ENCODE assay signal across 9 mouse cellular contexts in the genomic region with DNA sequence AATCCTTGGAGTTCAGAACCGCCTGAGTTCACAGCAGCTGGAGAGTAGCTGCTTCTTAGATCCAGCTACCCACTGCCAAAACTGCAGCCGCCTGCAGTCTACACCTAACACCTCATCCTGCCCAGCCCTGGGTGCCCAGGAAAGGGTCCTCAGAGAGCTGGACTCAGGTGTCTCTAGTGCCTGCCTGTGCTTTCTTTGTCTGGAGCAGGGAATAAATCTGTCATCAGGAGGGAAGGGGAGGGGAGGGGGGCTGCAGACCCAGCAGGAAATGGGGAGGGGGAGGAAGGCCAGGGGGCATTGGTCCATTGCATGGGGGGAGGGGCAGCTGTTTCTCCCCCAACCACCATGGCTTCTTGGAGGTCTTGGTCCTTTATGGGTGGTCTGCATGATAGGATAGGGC. TPM values are rescaled to one million over a fixed set of nuclear protein-coding genes. Genes with fewer than 3 reads are reported as not detected.
DNase-seq lines count a peak whose midpoint lies in the region; ATAC-seq and TF ChIP-seq lines count a peak whose summit lies in the region.
"Had no signal": no experiment of that assay in that cellular context is flagged by ENCODE, and none has a peak within 500 bp of the region (broad histone marks: within the 10 kb centered on the region; RNA-seq: fewer than 3 reads in every experiment).

No protein-coding gene starts in this region.

- no peak for DNase-seq in heart, adult 18-20 months
- DNase-seq in ES-E14 (ENCODE audit: low read depth, low spot score) = no peak
- no peak for DNase-seq in hindbrain, embryonic 14.5 days (ENCODE audit: low spot score)
- DNase-seq in natural killer cell, adult 2 months (ENCODE audit: low spot score in 2 of 2) = no peak
- no peak for DNase-seq in left cerebral cortex, adult 18-20 months (ENCODE audit: low spot score in 2 of 2)

- peak overlapping the region; percentile 51 for H3K4me3 ChIP-seq in heart, embryonic 11.5 days (ENCODE audit: low read depth, low read length)
- H3K4me3 ChIP-seq in ES-E14 (ENCODE audit: insufficient read depth in 1 of 2, low read depth in 1 of 2, low read length in 2 of 2, poor library complexity in 1 of 2, severe bottlenecking in 1 of 2) = peak overlapping the region; percentile 84 to 90; a peak in 3 of 4 replicates
- peak overlapping the region; percentile 49 for H3K4me3 ChIP-seq in hindbrain, embryonic 14.5 days (replicated peaks; ENCODE audit: low read length)
- H3K4me3 ChIP-seq in midbrain, embryonic 12.5 days = peak overlapping the region; percentile 67

- H3K27ac ChIP-seq in heart, embryonic 11.5 days (ENCODE audit: low read depth, low read length) = no peak overlapping the region; the same call in 1 of the 2 replicates
- no peak overlapping the region for H3K27ac ChIP-seq in ES-E14 (ENCODE audit: insufficient read depth, low read depth, low read length, poor library complexity, severe bottlenecking)
- no peak overlapping the region for H3K27ac ChIP-seq in hindbrain, embryonic 14.5 days
- H3K27ac ChIP-seq in midbrain, embryonic 12.5 days (replicated peaks) = peak overlapping the region; percentile 80

- ATAC-seq in heart, embryonic 11.5 days (replicated peaks; ENCODE audit: insufficient number of reproducible peaks, low FRiP score, low TSS enrichment) = no peak
- no peak for ATAC-seq in hindbrain, embryonic 14.5 days (ENCODE audit: low FRiP score)
- no peak for ATAC-seq in midbrain, embryonic 12.5 days (ENCODE audit: low FRiP score, low read depth)
- no peak for ATAC-seq in activated CD4-positive, CD25-positive, alpha-beta regulatory T cell, adult 4 months

- peaks cover 55% of the 10 kb centered on the region for H3K4me1 ChIP-seq in heart, embryonic 11.5 days (ENCODE audit: control insufficient read depth, insufficient read depth, low read length)
- H3K4me1 ChIP-seq in ES-E14 (ENCODE audit: control insufficient read depth in 2 of 2, insufficient read depth in 2 of 2, low read length in 2 of 2, poor library complexity in 1 of 2) = peaks cover 0 to 19% of the 10 kb centered on the region in 2 experiments; a peak in 2 of 4 replicates
- peaks cover 34% of the 10 kb centered on the region for H3K4me1 ChIP-seq in hindbrain, embryonic 14.5 days (replicated peaks; ENCODE audit: control insufficient read depth, insufficient read depth, low read length)
- H3K4me1 ChIP-seq in midbrain, embryonic 12.5 days = peaks cover 51% of the 10 kb centered on the region

- H3K4me2 ChIP-seq in heart, embryonic 11.5 days = peak overlapping the region; percentile 99
- peak overlapping the region; percentile 87 for H3K4me2 ChIP-seq in hindbrain, embryonic 14.5 days (replicated peaks)
- H3K4me2 ChIP-seq in midbrain, embryonic 12.5 days (replicated peaks) = peak overlapping the region; percentile 96

- 4% methylated on average over 2 of the region's 2 CpGs for WGBS in heart, embryonic 11.5 days (ENCODE audit: insufficient replicate concordance)
- WGBS in hindbrain, embryonic 14.5 days = 0% methylated on average over 2 of the region's 2 CpGs
- 4% methylated on average over 2 of the region's 2 CpGs for WGBS in midbrain, embryonic 12.5 days

- no peaks in the 10 kb centered on the region; the same call in none of the 2 replicates for H3K36me3 ChIP-seq in heart, embryonic 11.5 days (ENCODE audit: control insufficient read depth, insufficient read depth, low read length)
- peaks cover 12% of the 10 kb centered on the region; the same call in 1 of the 2 replicates for H3K36me3 ChIP-seq in ES-E14 (ENCODE audit: control insufficient read depth, insufficient read depth, low read length, poor library complexity, severe bottlenecking)
- H3K36me3 ChIP-seq in hindbrain, embryonic 14.5 days (replicated peaks; ENCODE audit: control insufficient read depth, insufficient read depth) = peaks cover 25% of the 10 kb centered on the region
- peaks cover 26% of the 10 kb centered on the region for H3K36me3 ChIP-seq in midbrain, embryonic 12.5 days

- peak overlapping the region; percentile 77; the same call in 1 of the 2 replicates for H3K9ac ChIP-seq in heart, embryonic 11.5 days (ENCODE audit: low read depth, low read length)
- H3K9ac ChIP-seq in ES-E14 (ENCODE audit: insufficient read depth, low read depth, low read length, poor library complexity, severe bottlenecking) = no peak overlapping the region
- H3K9ac ChIP-seq in hindbrain, embryonic 14.5 days = peak overlapping the region; percentile 60
- peak overlapping the region; percentile 91 for H3K9ac ChIP-seq in midbrain, embryonic 12.5 days (replicated peaks)

- peaks cover 20% of the 10 kb centered on the region for H3K27me3 ChIP-seq in heart, embryonic 11.5 days (ENCODE audit: control insufficient read depth, insufficient read depth, low read length)
- no peaks in the 10 kb centered on the region for H3K27me3 ChIP-seq in hindbrain, embryonic 14.5 days (ENCODE audit: control insufficient read depth, insufficient read depth, low read length)
- peaks cover 30% of the 10 kb centered on the region for H3K27me3 ChIP-seq in midbrain, embryonic 12.5 days

- no peaks in the 10 kb centered on the region for H3K9me3 ChIP-seq in heart, embryonic 11.5 days (replicated peaks; ENCODE audit: control insufficient read depth, low read length)
- no peaks in the 10 kb centered on the region for H3K9me3 ChIP-seq in ES-E14 (ENCODE audit: control insufficient read depth, insufficient read depth, low read depth, low read length)
- no peaks in the 10 kb centered on the region for H3K9me3 ChIP-seq in hindbrain, embryonic 14.5 days (ENCODE audit: control insufficient read depth, low read length)
- no peaks in the 10 kb centered on the region for H3K9me3 ChIP-seq in midbrain, embryonic 12.5 days

- in situ Hi-C loops in ES-E14 (cut with MboI; ENCODE audit: low sequenced_read_pairs in 2 of 2, unreplicated experiment in 2 of 2) = no loop called here

TF ChIP-seq in ES-E14, 5 proteins besides CTCF, POLR2A, EP300 and RAD21:
- no peak for TF ChIP-seq ZNF384 (IDR thresholded peaks at IDR 0.05; ENCODE audit: low read depth, low read length)
- no peak for TF ChIP-seq CHD2 (IDR thresholded peaks at IDR 0.05; ENCODE audit: low read depth, low read length)
- TF ChIP-seq ZC3H11A (IDR thresholded peaks at IDR 0.05; ENCODE audit: borderline replicate concordance, low read depth, low read length) = no peak
- TF ChIP-seq MAFK (IDR thresholded peaks at IDR 0.05; ENCODE audit: insufficient read depth, low read depth, low read length) = no peak
- no peak for TF ChIP-seq HCFC1 (IDR thresholded peaks at IDR 0.05; ENCODE audit: borderline replicate concordance, insufficient read depth, low read length)

RNA-seq across cellular contexts. Expression of a gene that starts 1.0 kb away (rescaled TPM):
- polyA plus RNA-seq in heart, embryonic 11.5 days (2014; fragmentation: Nextera tagmentation; extraction: Ambion mirVana) = 6.4 and 8.2 TPM in 2 replicates
- under 1 TPM; 0.21 to 0.22 TPM for total RNA-seq in heart, adult 18-20 months (2021)
- 0.67 and 0.74 TPM in 2 replicates for total RNA-seq in ES-E14 (2012; rRNA removed)
- 6.1 and 7.0 TPM in 2 replicates for polyA plus RNA-seq in hindbrain, embryonic 14.5 days (2014; fragmentation: Nextera tagmentation; extraction: Ambion mirVana)
- polyA plus RNA-seq in midbrain, embryonic 12.5 days (2016; fragmentation: Nextera tagmentation; extraction: Ambion mirVana) = 20.1 and 23.5 TPM in 2 replicates
- polyA plus RNA-seq in activated CD4-positive, CD25-positive, alpha-beta regulatory T cell, adult 4 months (2017; shearing (Covaris generic)) = not detected
- not detected for total RNA-seq in left cerebral cortex, adult 18-20 months (2021)
- total RNA-seq: left cerebral cortex, postnatal 14 days had no signal

RNA-seq across cellular contexts. Expression of a gene that starts 22.9 kb away (rescaled TPM):
- polyA plus RNA-seq in heart, embryonic 11.5 days (2014; fragmentation: Nextera tagmentation; extraction: Ambion mirVana) = 15.0 and 17.1 TPM in 2 replicates
- 10 to 100 TPM; 12.5 to 14.2 TPM for total RNA-seq in heart, adult 18-20 months (2021)
- total RNA-seq in ES-E14 (2012; rRNA removed) = 3.2 and 7.6 TPM in 2 replicates
- polyA plus RNA-seq in hindbrain, embryonic 14.5 days (2014; fragmentation: Nextera tagmentation; extraction: Ambion mirVana) = 32.7 and 33.1 TPM in 2 replicates
- 29.9 and 30.9 TPM in 2 replicates for polyA plus RNA-seq in midbrain, embryonic 12.5 days (2016; fragmentation: Nextera tagmentation; extraction: Ambion mirVana)
- polyA plus RNA-seq in activated CD4-positive, CD25-positive, alpha-beta regulatory T cell, adult 4 months (2017; shearing (Covaris generic)) = under 1 TPM; 0.43 to 0.62 TPM
- total RNA-seq in left cerebral cortex, adult 18-20 months (2021) = 10 to 100 TPM; 41.8 to 42.5 TPM

RNA-seq across cellular contexts. Expression of a gene that starts 46.3 kb away (rescaled TPM):
- polyA plus RNA-seq in heart, embryonic 11.5 days (2014; fragmentation: Nextera tagmentation; extraction: Ambion mirVana) = 80.7 and 86.3 TPM in 2 replicates
- 10 to 100 TPM; 50.4 to 53.2 TPM for total RNA-seq in heart, adult 18-20 months (2021)
- total RNA-seq in ES-E14 (2012; rRNA removed) = 65.1 and 85.5 TPM in 2 replicates
- 231 and 245 TPM in 2 replicates for polyA plus RNA-seq in hindbrain, embryonic 14.5 days (2014; fragmentation: Nextera tagmentation; extraction: Ambion mirVana)
- 107 and 110 TPM in 2 replicates for polyA plus RNA-seq in midbrain, embryonic 12.5 days (2016; fragmentation: Nextera tagmentation; extraction: Ambion mirVana)
- 10 to 100 TPM; 40.7 to 42.8 TPM for polyA plus RNA-seq in activated CD4-positive, CD25-positive, alpha-beta regulatory T cell, adult 4 months (2017; shearing (Covaris generic))
- total RNA-seq in left cerebral cortex, adult 18-20 months (2021) = 100 to 1,000 TPM; 306 to 326 TPM

RNA-seq across cellular contexts. Expression of a gene that starts 48.3 kb away (rescaled TPM):
- 21.0 and 21.1 TPM in 2 replicates for polyA plus RNA-seq in heart, embryonic 11.5 days (2014; fragmentation: Nextera tagmentation; extraction: Ambion mirVana)
- total RNA-seq in heart, adult 18-20 months (2021) = 10 to 100 TPM; 38.0 to 41.4 TPM
- 16.7 and 17.3 TPM in 2 replicates for total RNA-seq in ES-E14 (2012; rRNA removed)
- polyA plus RNA-seq in hindbrain, embryonic 14.5 days (2014; fragmentation: Nextera tagmentation; extraction: Ambion mirVana) = 204 and 207 TPM in 2 replicates
- polyA plus RNA-seq in midbrain, embryonic 12.5 days (2016; fragmentation: Nextera tagmentation; extraction: Ambion mirVana) = 86.8 and 94.2 TPM in 2 replicates
- under 1 TPM; 0.50 to 0.60 TPM for polyA plus RNA-seq in activated CD4-positive, CD25-positive, alpha-beta regulatory T cell, adult 4 months (2017; shearing (Covaris generic))
- total RNA-seq in left cerebral cortex, adult 18-20 months (2021) = 10 to 100 TPM; 47.0 to 48.3 TPM
